Mouse (Mus musculus) thymus, postnatal 10 days (tissue): ENCODE data around the gene Sox8.

Experiments used
- DNase-seq, 2 experiments: peaks; one replicate each; pipeline ENCODE4 v3.0.0; 2021; ENCODE audit warnings: low spot score in 2 of 2

The Sox8 gene

GRCm38 (mm10) chr17:25555666-25556629, 14.5 kb downstream of the Sox8 start:
- no peak for DNase-seq

GRCm38 (mm10) chr17:25555159-25555558, 15.3 kb downstream of the Sox8 start:
- no peak for DNase-seq

- DNase-seq = no peak
Measured at GRCm38 (mm10) chr17:25551313-25551712, 19.2 kb downstream of the Sox8 start.

- DNase-seq = no peak
Measured at GRCm38 (mm10) chr17:25550020-25550419, 20.5 kb downstream of the Sox8 start.

GRCm38 (mm10) chr17:25547026-25547425, 23.5 kb downstream of the Sox8 start:
- DNase-seq = no peak

- DNase-seq = no peak
Measured at GRCm38 (mm10) chr17:25541768-25542167, 28.7 kb downstream of the Sox8 start.

- DNase-seq = no peak
Measured at GRCm38 (mm10) chr17:25540731-25541130, 29.8 kb downstream of the Sox8 start.

GRCm38 (mm10) chr17:25538945-25539875, 31.3 kb downstream of the Sox8 start:
- DNase-seq = no peak

- DNase-seq = no peak
Measured at GRCm38 (mm10) chr17:25530357-25531022, 40.0 kb downstream of the Sox8 start.

- DNase-seq = no peak
Measured at GRCm38 (mm10) chr17:25522080-25522479, 48.4 kb downstream of the Sox8 start.

GRCm38 (mm10) chr17:25520492-25520891, 50.0 kb downstream of the Sox8 start:
- DNase-seq = no peak

- DNase-seq = no peak
Measured at GRCm38 (mm10) chr17:25519511-25519910, 51.0 kb downstream of the Sox8 start.

GRCm38 (mm10) chr17:25518144-25518543, 52.3 kb downstream of the Sox8 start:
- no peak for DNase-seq

GRCm38 (mm10) chr17:25516315-25516714, 54.2 kb downstream of the Sox8 start:
- DNase-seq = no peak
